Comparison of ENCODE assay signal across 9 mouse cellular contexts in genomic region chr1:71036999-71037398, GRCm38 (mm10).
DNase-seq lines count a peak whose midpoint lies in the region; ATAC-seq and TF ChIP-seq lines count a peak whose summit lies in the region.
"Had no signal": no experiment of that assay in that cellular context is flagged by ENCODE, and none has a peak within 500 bp of the region (broad histone marks: within the 10 kb centered on the region; RNA-seq: fewer than 3 reads in every experiment).

No protein-coding gene starts in this region.

- POLR2A ChIA-PET in Patski (lab: Charles Lee) = no interaction called here

- no peak overlapping the region for H3K9ac ChIP-seq in kidney, embryonic 16.5 days (replicated peaks; ENCODE audit: low read length)
- no peak overlapping the region for H3K9ac ChIP-seq in kidney, embryonic 15.5 days
- no peak overlapping the region for H3K9ac ChIP-seq in forebrain, embryonic 15.5 days (replicated peaks)
- H3K9ac ChIP-seq in liver, postnatal 0 days (replicated peaks) = no peak overlapping the region

- TF ChIP-seq CTCF in Patski (IDR thresholded peaks at IDR 0.05) = peak; percentile 63
- peak; percentile 72 for TF ChIP-seq CTCF in liver, postnatal 0 days (IDR thresholded peaks at IDR 0.05; ENCODE audit: low read depth)

- H3K27me3 ChIP-seq in kidney, embryonic 16.5 days (ENCODE audit: insufficient read depth, low read length) = no peaks in the 10 kb centered on the region
- H3K27me3 ChIP-seq in kidney, embryonic 15.5 days = no peaks in the 10 kb centered on the region
- no peaks in the 10 kb centered on the region for H3K27me3 ChIP-seq in Patski
- no peaks in the 10 kb centered on the region for H3K27me3 ChIP-seq in forebrain, embryonic 15.5 days
- H3K27me3 ChIP-seq in liver, postnatal 0 days (ENCODE audit: insufficient read depth, low read length) = no peaks in the 10 kb centered on the region
- H3K27me3 ChIP-seq: megakaryocyte, embryonic 14.5 days had no signal

- peak; percentile 57; the same call in 1 of the 2 replicates for ATAC-seq in kidney, embryonic 16.5 days (ENCODE audit: low FRiP score, low TSS enrichment)
- ATAC-seq in kidney, embryonic 15.5 days (replicated peaks; ENCODE audit: low FRiP score) = no peak
- no peak for ATAC-seq in Patski
- 0 out of 2 replicates have a peak, but pooled peaks have one; percentile 64 for ATAC-seq in forebrain, embryonic 15.5 days (replicated peaks)
- no peak for ATAC-seq in liver, postnatal 0 days

- CTCF ChIA-PET in Patski (lab: Charles Lee) = interaction anchor here (0.9 to 1.6 kb wide), 5 partner anchors 9 to 113 kb away, joined by 3 to 4 read pairs (median 3); no protein-coding TSS in a partner anchor

- no peak for TF ChIP-seq EP300 in liver, postnatal 0 days (IDR thresholded peaks at IDR 0.05; ENCODE audit: low read depth)

- H3K4me1 ChIP-seq in kidney, embryonic 16.5 days (ENCODE audit: insufficient read depth, low read length) = no peaks in the 10 kb centered on the region
- H3K4me1 ChIP-seq in kidney, embryonic 15.5 days = no peaks in the 10 kb centered on the region
- no peaks in the 10 kb centered on the region for H3K4me1 ChIP-seq in forebrain, embryonic 15.5 days
- H3K4me1 ChIP-seq in liver, postnatal 0 days (ENCODE audit: insufficient read depth) = no peaks in the 10 kb centered on the region

- H3K4me3 ChIP-seq in kidney, embryonic 16.5 days (ENCODE audit: low read length) = no peak overlapping the region
- no peak overlapping the region for H3K4me3 ChIP-seq in kidney, embryonic 15.5 days (replicated peaks)
- no peak overlapping the region for H3K4me3 ChIP-seq in forebrain, embryonic 15.5 days
- no peak overlapping the region for H3K4me3 ChIP-seq in liver, postnatal 0 days (ENCODE audit: low read depth, low read length)
- H3K4me3 ChIP-seq: megakaryocyte, embryonic 14.5 days had no signal

- H3K27ac ChIP-seq in kidney, embryonic 16.5 days (ENCODE audit: low read length) = no peak overlapping the region
- no peak overlapping the region for H3K27ac ChIP-seq in kidney, embryonic 15.5 days
- no peak overlapping the region for H3K27ac ChIP-seq in forebrain, embryonic 15.5 days (replicated peaks)
- no peak overlapping the region for H3K27ac ChIP-seq in liver, postnatal 0 days (ENCODE audit: low read depth)

- no peak for DNase-seq in Patski (ENCODE audit: low read depth, low spot score)
- DNase-seq in liver, postnatal 0 days = peak; percentile 20
- DNase-seq in urinary bladder, postnatal 36 days (ENCODE audit: low spot score in 2 of 2) = no peak
- no peak for DNase-seq in layer of hippocampus, postnatal 25 days (ENCODE audit: extremely low spot score in 1 of 2, low spot score in 1 of 2)
- no peak for DNase-seq in heart, postnatal 4 days

- no peaks in the 10 kb centered on the region for H3K9me3 ChIP-seq in kidney, embryonic 16.5 days (ENCODE audit: low read length)
- no peaks in the 10 kb centered on the region for H3K9me3 ChIP-seq in kidney, embryonic 15.5 days (replicated peaks)
- no peaks in the 10 kb centered on the region for H3K9me3 ChIP-seq in forebrain, embryonic 15.5 days
- no peaks in the 10 kb centered on the region for H3K9me3 ChIP-seq in liver, postnatal 0 days (ENCODE audit: low read length)
- H3K9me3 ChIP-seq: megakaryocyte, embryonic 14.5 days had no signal

- 71% methylated on average over 7 of the region's 7 CpGs for WGBS in kidney, embryonic 16.5 days
- 70% methylated on average over 7 of the region's 7 CpGs for WGBS in kidney, embryonic 15.5 days
- 42% methylated on average over 7 of the region's 7 CpGs for WGBS in forebrain, embryonic 15.5 days
- 66% methylated on average over 7 of the region's 7 CpGs for WGBS in liver, postnatal 0 days (ENCODE audit: insufficient replicate concordance)

- H3K4me2 ChIP-seq in kidney, embryonic 16.5 days (replicated peaks; ENCODE audit: low read depth, low read length) = no peak overlapping the region
- H3K4me2 ChIP-seq in kidney, embryonic 15.5 days = no peak overlapping the region
- no peak overlapping the region for H3K4me2 ChIP-seq in forebrain, embryonic 15.5 days (replicated peaks)
- no peak overlapping the region for H3K4me2 ChIP-seq in liver, postnatal 0 days (ENCODE audit: low read depth, low read length)

- 0 out of 2 replicates have a peak, but pooled peaks cover 4% of the 10 kb centered on the region for H3K36me3 ChIP-seq in kidney, embryonic 16.5 days (ENCODE audit: insufficient read depth, low read length)
- H3K36me3 ChIP-seq in kidney, embryonic 15.5 days = no peaks in the 10 kb centered on the region
- no peaks in the 10 kb centered on the region for H3K36me3 ChIP-seq in forebrain, embryonic 15.5 days
- H3K36me3 ChIP-seq in liver, postnatal 0 days (replicated peaks; ENCODE audit: insufficient read depth, low read length) = peaks cover 6% of the 10 kb centered on the region; the same call in 1 of the 2 replicates

- in situ Hi-C loops in Patski (cut with MboI; ENCODE audit: low pct_unique_long_range_greater_than_20kb) = no loop called here

Comparison
In these comparisons a context has a peak if more than half of its experiments do, and no peak if none do; other contexts are left out.
1. ATAC-seq: peak in kidney, embryonic 16.5 days (single experiment) and forebrain, embryonic 15.5 days (single experiment); none in kidney, embryonic 15.5 days (single experiment), Patski (single experiment) and liver, postnatal 0 days (single experiment).